Mouse (Mus musculus) heart, postnatal 0 days (tissue): Measurements from ENCODE around the gene H1fx. TPM values are rescaled to one million over a fixed set of nuclear protein-coding genes. Genes with fewer than 3 reads are reported as not detected.

Experiments used
- ATAC-seq: fragments of 200-750 bp; cut with Nextera tagmentation; 2 replicates; pipeline ENCODE4 v1.8.0; 2017; ENCODE audit warnings: low read depth, moderate number of reproducible peaks, moderate library complexity; ENCODE audit not compliant: insufficient read depth
- DNase-seq: peaks from one replicate; pipeline ENCODE4 v3.0.0-alpha.2; 2016; ENCODE audit warnings: low spot score
- H3K27ac ChIP-seq: fragments of 300-500 bp; sonication (generic); 2 replicates; pipeline ENCODE4 v1.5.1; 2014; ENCODE audit warnings: low read depth, mild to moderate bottlenecking
- H3K27me3 ChIP-seq: fragments of 300-500 bp; sonication (generic); 2 replicates; pipeline ENCODE4 v1.6.1; 2014; ENCODE audit warnings: low read length, mixed read lengths; ENCODE audit not compliant: control insufficient read depth, insufficient read depth
- H3K36me3 ChIP-seq: fragments of 300-500 bp; sonication (generic); replicated peaks from 2 replicates; pipeline ENCODE4 v1.6.1; 2014; ENCODE audit warnings: low read length, mixed read lengths; ENCODE audit not compliant: control insufficient read depth, insufficient read depth
- H3K4me1 ChIP-seq: fragments of 300-500 bp; sonication (generic); 2 replicates; pipeline ENCODE4 v1.6.1; 2014; ENCODE audit warnings: antibody characterized with exemption; ENCODE audit not compliant: control insufficient read depth, insufficient read depth
- H3K4me2 ChIP-seq: fragments of 300-500 bp; sonication (generic); 2 replicates; pipeline ENCODE4 v1.6.1; 2014; ENCODE audit warnings: low read depth, mild to moderate bottlenecking, low read length, moderate library complexity
- H3K4me3 ChIP-seq: fragments of 300-500 bp; sonication (generic); 2 replicates; pipeline ENCODE4 v1.5.1; 2014; ENCODE audit warnings: low read depth, low read length
- H3K9ac ChIP-seq: fragments of 300-500 bp; sonication (generic); replicated peaks from 2 replicates; pipeline ENCODE4 v1.6.1; 2014; ENCODE audit warnings: low read depth, low read length, mixed read lengths
- H3K9me3 ChIP-seq: fragments of 300-500 bp; sonication (generic); replicated peaks from 2 replicates; pipeline ENCODE4 v1.6.1; 2016; ENCODE audit warnings: low read length; ENCODE audit not compliant: control insufficient read depth
- CTCF ChIP-seq: IDR thresholded peaks from 2 replicates; pipeline ENCODE4 v1.5.1; 2016; ENCODE audit warnings: antibody characterized with exemption, control low read depth, low read depth
- EP300 ChIP-seq: IDR thresholded peaks from 2 replicates; pipeline ENCODE4 v1.6.1; 2016; ENCODE audit warnings: antibody characterized with exemption, low read depth
- WGBS: fragments of 180-500 bp; shearing (Covaris S2); extraction: QIAGEN DNeasy Blood & Tissue Kit; methylation state at CpG from one replicate; pipeline ENCODE4 v1.1.7; 2014; 5-methylcytosine and 5-hydroxymethylcytosine counted together
- polyA plus RNA-seq: library from polyadenylated mRNA; unstranded; fragments of >200 nt; fragmentation: Nextera tagmentation; extraction: Ambion mirVana; gene quantifications from 2 replicates; pipeline ENCODE4 v1.2.1, GENCODE M21; 2015
- total RNA-seq: library from RNA; depleted of rRNA; stranded (reverse); fragments of >200 nt; gene quantifications from 2 replicates; pipeline ENCODE4 v1.2.3, GENCODE M21; 2014; ENCODE audit warnings: low replicate concordance

H1fx gene
- total and polyA plus RNA-seq, 2 experiments from 2014 or later: 2.8 to 7.8 TPM

GRCm38 (mm10) chr6:87993790-87994571, 12.5 kb upstream of the H1fx start:
- DNase-seq: no peak
- TF ChIP-seq CTCF (no peak), EP300 (no peak)
- H3K4me1 ChIP-seq: peaks cover 9% of the 10 kb centered on the region
- peaks cover 6% of the 10 kb centered on the region; the same call in 1 of the 2 replicates for H3K36me3 ChIP-seq
- 14% methylated on average over 18 of the region's 18 CpGs for WGBS
- no peak overlapping the region for H3K27ac ChIP-seq
- H3K9me3 ChIP-seq: no peaks in the 10 kb centered on the region
- no peaks in the 10 kb centered on the region for H3K27me3 ChIP-seq
- no peak overlapping the region for H3K9ac ChIP-seq
- peak overlapping the region; percentile 8; the same call in 1 of the 2 replicates for H3K4me3 ChIP-seq
- ATAC-seq: peak; percentile 22; the same call in 1 of the 2 replicates
- peak overlapping the region; percentile 48 for H3K4me2 ChIP-seq

GRCm38 (mm10) chr6:87992733-87993132, 11.3 kb upstream of the H1fx start:
- no peak overlapping the region for H3K9ac ChIP-seq
- DNase-seq (no peak), ATAC-seq (no peak)

GRCm38 (mm10) chr6:87991886-87992285, 10.4 kb upstream of the H1fx start:
- Histone ChIP-seq H3K4me1 (peaks cover 9% of the 10 kb centered on the region), H3K9ac (no peak overlapping the region), H3K27me3 (no peaks in the 10 kb centered on the region), H3K4me3 (no peak overlapping the region), H3K27ac (no peak overlapping the region), H3K9me3 (no peaks in the 10 kb centered on the region), H3K4me2 (no peak overlapping the region), H3K36me3 (no peaks in the 10 kb centered on the region)
- DNase-seq (no peak), ATAC-seq (no peak)
- WGBS: 88% methylated on average over 1 of the region's 1 CpGs
- TF ChIP-seq CTCF: no peak
- TF ChIP-seq EP300: no peak

More at GRCm38 (mm10) chr6:87992733-87993132, 11.3 kb upstream of the H1fx start:
- Histone ChIP-seq H3K9me3 (no peaks in the 10 kb centered on the region), H3K4me1 (peaks cover 9% of the 10 kb centered on the region), H3K4me3 (no peak overlapping the region), H3K36me3 (no peaks in the 10 kb centered on the region), H3K27ac (no peak overlapping the region), H3K4me2 (no peak overlapping the region), H3K27me3 (no peaks in the 10 kb centered on the region)
- no peak for TF ChIP-seq EP300
- 55% methylated on average over 6 of the region's 6 CpGs for WGBS

- Histone ChIP-seq H3K27ac (no peak overlapping the region), H3K36me3 (no peaks in the 10 kb centered on the region), H3K9me3 (no peaks in the 10 kb centered on the region), H3K27me3 (no peaks in the 10 kb centered on the region), H3K9ac (no peak overlapping the region), H3K4me3 (no peak overlapping the region), H3K4me1 (peaks cover 9% of the 10 kb centered on the region), H3K4me2 (no peak overlapping the region)
- no peak for TF ChIP-seq EP300
- no peak for TF ChIP-seq CTCF
- ATAC-seq (no peak), DNase-seq (no peak)
- 74% methylated on average over 4 of the region's 4 CpGs for WGBS
Observed at GRCm38 (mm10) chr6:87991216-87991615, 9.8 kb upstream of the H1fx start.

- Histone ChIP-seq H3K27me3 (peaks cover 6% of the 10 kb centered on the region; the same call in 1 of the 2 replicates), H3K27ac (no peak overlapping the region), H3K9me3 (no peaks in the 10 kb centered on the region), H3K4me1 (peaks cover 17% of the 10 kb centered on the region), H3K9ac (no peak overlapping the region), H3K36me3 (0 out of 2 replicates have a peak, but pooled peaks cover 3% of the 10 kb centered on the region), H3K4me2 (0 out of 2 replicates have a peak overlapping the region, but pooled peaks have one; percentile 97), H3K4me3 (peak overlapping the region; percentile 72; the same call in 1 of the 2 replicates)
- 73% methylated on average over 9 of the region's 9 CpGs for WGBS
- ATAC-seq (no peak), DNase-seq (no peak)
- TF ChIP-seq CTCF: no peak
- no peak for TF ChIP-seq EP300
Observed at GRCm38 (mm10) chr6:87982506-87982905, 1.1 kb upstream of the H1fx start.

GRCm38 (mm10) chr6:87981030-87981485, 379 bp downstream of the H1fx start:
- Histone ChIP-seq H3K36me3 (0 out of 2 replicates have a peak, but pooled peaks cover 3% of the 10 kb centered on the region), H3K27me3 (peaks cover 6% of the 10 kb centered on the region; the same call in 1 of the 2 replicates), H3K4me1 (peaks cover 17% of the 10 kb centered on the region), H3K9ac (peak overlapping the region; percentile 84), H3K4me3 (peak overlapping the region; percentile 72), H3K9me3 (no peaks in the 10 kb centered on the region), H3K27ac (peak overlapping the region; percentile 35), H3K4me2 (peak overlapping the region; percentile 97)
- TF ChIP-seq CTCF: no peak
- ATAC-seq (peak; percentile 16), DNase-seq (no peak)
- 0% methylated on average over 46 of the region's 56 CpGs for WGBS
